Mouse (Mus musculus): Measurements from ENCODE around the gene Skap2.

DNA sequence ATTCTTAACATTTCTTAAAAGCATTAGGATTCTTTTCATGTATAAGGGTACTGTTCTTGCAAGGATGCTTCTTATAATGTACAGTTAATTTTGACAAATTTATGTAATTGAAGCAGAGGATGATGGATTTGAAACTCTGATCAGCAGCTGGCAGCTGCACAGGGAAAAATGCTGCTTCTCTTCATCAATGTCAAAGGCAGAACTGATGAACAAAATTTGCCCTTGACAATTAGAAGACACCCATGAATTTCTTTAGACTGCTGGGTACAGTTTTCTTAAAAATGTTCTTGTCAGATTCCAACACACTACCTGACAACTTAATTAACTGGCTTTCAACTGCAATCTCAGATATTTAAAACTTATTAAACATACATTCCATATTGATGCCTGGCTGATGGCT lies 103.9 kb downstream of the Skap2 start:
- TF ChIP-seq CTCF (conservative IDR thresholded peaks at IDR 0.05; ENCODE audit: insufficient read depth, insufficient read length, low read depth, low read length) = no peak
- TF ChIP-seq POLR2A (IDR thresholded peaks at IDR 0.05; ENCODE audit: low read depth, low read length) = no peak
